Mouse (Mus musculus) lung, adult 2 months (tissue): ENCODE measurements around the gene Pcid2.

Experiments used
- CTCF ChIP-seq: fragments of 200-500 bp; IDR thresholded peaks from 2 replicates; pipeline ENCODE4 v1.5.1; 2011; ENCODE audit warnings: mild to moderate bottlenecking, low read length, control low read depth; ENCODE audit not compliant: insufficient read depth
- POLR2A ChIP-seq: fragments of 200-500 bp; IDR thresholded peaks from 2 replicates; pipeline ENCODE4 v1.6.1; 2011; ENCODE audit warnings: low read depth, mild to moderate bottlenecking, control low read depth, low read length, borderline replicate concordance; ENCODE audit errors: extremely low read depth

GRCm38 (mm10) chr8:13154099-13154498 is 48.8 kb upstream of the Pcid2 start:
- no peak for TF ChIP-seq CTCF
- no peak for TF ChIP-seq POLR2A
